Mouse (Mus musculus): ENCODE results near the gene Hist1h2bb.
"Not testable (repeated sequence)": the region's sequence is repeated elsewhere in the genome, so short reads cannot be mapped to it uniquely, and the experiment has no call there.

Hist1h2bb gene

GRCm38 (mm10) chr13:23746201-23747080 lies at the start of gene Hist1h2bb:
Gene Hist1h2bb (plus strand): TSS chr13:23746734.
- in situ Hi-C loops (cut with MboI): loop anchor here (10.0 kb wide), 3 partner anchors 192 to 1922 kb away; partner anchors contain the start of genes Hist1h1d, Hist1h2ah, Hist1h2bk and Hist1h4f

- in situ Hi-C loops (cut with MboI): loop anchor here (5.0 to 25.0 kb wide), 2 partner anchors 40 to 110 kb away; partner anchors contain the start of genes Hist1h1c, Hist1h3d and Hist1h4d
Observed at GRCm38 (mm10) chr13:23697491-23698299, 48.8 kb upstream of the Hist1h2bb start.

- in situ Hi-C loops (cut with MboI): loop anchor here (5.0 to 25.0 kb wide), 2 partner anchors 39 to 111 kb away; partner anchors contain the start of genes Hist1h1c, Hist1h3d and Hist1h4d
Observed at GRCm38 (mm10) chr13:23698300-23698693, 48.2 kb upstream of the Hist1h2bb start, which contains the start of gene Hist1h4c. Gene Hist1h4c (minus strand): TSS chr13:23698454.

- in situ Hi-C loops (cut with MboI): loop anchor here (5.0 to 25.0 kb wide), 2 partner anchors 38 to 112 kb away; partner anchors contain the start of genes Hist1h1c, Hist1h3d and Hist1h4d
Observed at GRCm38 (mm10) chr13:23698996-23699395, 47.5 kb upstream of the Hist1h2bb start.

GRCm38 (mm10) chr13:23699767-23700166 lies 46.8 kb upstream of the Hist1h2bb start:
- in situ Hi-C loops (cut with MboI): loop anchor here (5.0 to 25.0 kb wide), 2 partner anchors 38 to 112 kb away; partner anchors contain the start of genes Hist1h1c, Hist1h3d and Hist1h4d

GRCm38 (mm10) chr13:23700786-23701520 lies 45.6 kb upstream of the Hist1h2bb start:
- in situ Hi-C loops (cut with MboI): no loop called here

- in situ Hi-C loops (cut with MboI): no loop called here
Observed at GRCm38 (mm10) chr13:23702220-23702619, 44.3 kb upstream of the Hist1h2bb start.

GRCm38 (mm10) chr13:23702801-23703200 lies 43.7 kb upstream of the Hist1h2bb start:
- in situ Hi-C loops (cut with MboI): not testable (repeated sequence)

- in situ Hi-C loops (cut with MboI): no loop called here
Observed at GRCm38 (mm10) chr13:23705751-23706356, 40.7 kb upstream of the Hist1h2bb start.

- in situ Hi-C loops (cut with MboI): no loop called here
Observed at GRCm38 (mm10) chr13:23706771-23707170, 39.8 kb upstream of the Hist1h2bb start.

GRCm38 (mm10) chr13:23708041-23708440 lies 38.5 kb upstream of the Hist1h2bb start:
- in situ Hi-C loops (cut with MboI): no loop called here

- in situ Hi-C loops (cut with MboI): no loop called here
Observed at GRCm38 (mm10) chr13:23708654-23709053, 37.9 kb upstream of the Hist1h2bb start.

GRCm38 (mm10) chr13:23709714-23710373 lies 36.7 kb upstream of the Hist1h2bb start:
- in situ Hi-C loops (cut with MboI): no loop called here

- in situ Hi-C loops (cut with MboI): no loop called here
Observed at GRCm38 (mm10) chr13:23710374-23711089, 36.0 kb upstream of the Hist1h2bb start, which contains the start of gene Hfe. Gene Hfe (minus strand): TSS chr13:23710854.

- in situ Hi-C loops (cut with MboI): no loop called here
Observed at GRCm38 (mm10) chr13:23716261-23717042, 30.1 kb upstream of the Hist1h2bb start.

- in situ Hi-C loops (cut with MboI): no loop called here
Observed at GRCm38 (mm10) chr13:23717176-23717575, 29.4 kb upstream of the Hist1h2bb start.

GRCm38 (mm10) chr13:23717593-23718245 lies 28.8 kb upstream of the Hist1h2bb start:
- in situ Hi-C loops (cut with MboI): not testable (repeated sequence)

GRCm38 (mm10) chr13:23724239-23724638 lies 22.3 kb upstream of the Hist1h2bb start:
- in situ Hi-C loops (cut with MboI): no loop called here

All from mature B cell (primary cell).